ENCODE assay signal across 25 mouse cellular contexts in genomic region chr12:75546241-75546640, GRCm38 (mm10). TPM values are rescaled to one million over a fixed set of nuclear protein-coding genes. Genes with fewer than 3 reads are reported as not detected.
DNase-seq lines count a peak whose midpoint lies in the region; ATAC-seq and TF ChIP-seq lines count a peak whose summit lies in the region.
"Had no signal": no experiment of that assay in that cellular context is flagged by ENCODE, and none has a peak within 500 bp of the region (broad histone marks: within the 10 kb centered on the region; RNA-seq: fewer than 3 reads in every experiment).

No protein-coding gene starts in this region.

- H3K4me2 ChIP-seq in midbrain, embryonic 15.5 days, result no peak overlapping the region
- peak overlapping the region; percentile 89 for H3K4me2 ChIP-seq in myocyte (ENCODE audit: low read depth)
- no peak overlapping the region for H3K4me2 ChIP-seq in liver, embryonic 12.5 days
- H3K4me2 ChIP-seq: embryonic facial prominence, embryonic 13.5 days; forebrain, embryonic 13.5 days; hindbrain, embryonic 12.5 days; hindbrain, embryonic 15.5 days had no signal

- H3K27ac ChIP-seq in midbrain, embryonic 15.5 days, result no peak overlapping the region
- no peak overlapping the region for H3K27ac ChIP-seq in midbrain, embryonic 10.5 days (replicated peaks)
- H3K27ac ChIP-seq in liver, embryonic 12.5 days, result no peak overlapping the region
- H3K27ac ChIP-seq: embryonic facial prominence, embryonic 10.5 days; embryonic facial prominence, embryonic 13.5 days; forebrain, embryonic 10.5 days; forebrain, embryonic 13.5 days; heart, adult 2 months; heart, embryonic 10.5 days; hindbrain, embryonic 12.5 days; hindbrain, embryonic 15.5 days had no signal

- 0 out of 2 replicates have a peak, but pooled peaks cover 2% of the 10 kb centered on the region for H3K4me1 ChIP-seq in midbrain, embryonic 15.5 days
- 0 out of 2 replicates have a peak, but pooled peaks cover 3% of the 10 kb centered on the region for H3K4me1 ChIP-seq in midbrain, embryonic 10.5 days
- H3K4me1 ChIP-seq in liver, embryonic 12.5 days, result 0 out of 2 replicates have a peak, but pooled peaks cover 7% of the 10 kb centered on the region

- H3ac ChIP-seq in myocyte (ENCODE audit: control insufficient read depth, insufficient read length), result no peak overlapping the region

- no peak for DNase-seq in midbrain, embryonic 10.5 days (ENCODE audit: low spot score)
- DNase-seq in NIH3T3 (ENCODE audit: low read depth), result peak; percentile 56
- no peak for DNase-seq in urinary bladder, postnatal 4 days (ENCODE audit: low spot score in 2 of 2)
- DNase-seq: adrenal gland, adult 2 months; adrenal gland, postnatal 14 days; cerebellum, adult 11-12 months; cerebellum, adult 8-10 months; cerebellum, postnatal 10 days; cerebellum, postnatal 36 days; embryo, embryonic 11 days; gastrocnemius, postnatal 14 days; heart, adult 2 months had no signal

- TF ChIP-seq POLR2A in myocyte (IDR thresholded peaks at IDR 0.05; ENCODE audit: insufficient read length, low read depth), result no peak

- H3K79me2 ChIP-seq in myocyte (ENCODE audit: control insufficient read depth, insufficient read depth), result peaks cover 94% of the 10 kb centered on the region

- ATAC-seq in midbrain, embryonic 15.5 days (replicated peaks), result 0 out of 2 replicates have a peak, but pooled peaks have one; percentile 30
- no peak for ATAC-seq in liver, embryonic 12.5 days
- ATAC-seq: forebrain, embryonic 13.5 days; forebrain, embryonic 16.5 days had no signal

- H3K36me3 ChIP-seq in midbrain, embryonic 15.5 days (replicated peaks), result no peaks in the 10 kb centered on the region
- H3K36me3 ChIP-seq in midbrain, embryonic 10.5 days, result 0 out of 2 replicates have a peak, but pooled peaks cover 2% of the 10 kb centered on the region
- no peaks in the 10 kb centered on the region for H3K36me3 ChIP-seq in myocyte (ENCODE audit: control insufficient read depth, insufficient read depth)
- no peaks in the 10 kb centered on the region for H3K36me3 ChIP-seq in liver, embryonic 12.5 days
- H3K36me3 ChIP-seq: embryonic facial prominence, embryonic 10.5 days; embryonic facial prominence, embryonic 13.5 days; forebrain, embryonic 10.5 days; heart, embryonic 10.5 days; hindbrain, embryonic 12.5 days; hindbrain, embryonic 15.5 days had no signal

- 87% methylated on average over 5 of the region's 5 CpGs for WGBS in midbrain, embryonic 15.5 days
- 95% methylated on average over 5 of the region's 5 CpGs for WGBS in midbrain, embryonic 10.5 days
- 88% methylated on average over 5 of the region's 5 CpGs for WGBS in liver, embryonic 12.5 days (ENCODE audit: insufficient replicate concordance)

- no peaks in the 10 kb centered on the region for H3K9me3 ChIP-seq in midbrain, embryonic 15.5 days
- no peaks in the 10 kb centered on the region for H3K9me3 ChIP-seq in midbrain, embryonic 10.5 days (replicated peaks)
- no peaks in the 10 kb centered on the region for H3K9me3 ChIP-seq in liver, embryonic 12.5 days (replicated peaks)
- H3K9me3 ChIP-seq: embryonic facial prominence, embryonic 10.5 days; embryonic facial prominence, embryonic 13.5 days; forebrain, embryonic 10.5 days; forebrain, embryonic 13.5 days; G1E; heart, embryonic 10.5 days; hindbrain, embryonic 12.5 days; hindbrain, embryonic 15.5 days had no signal

- H3K9ac ChIP-seq in midbrain, embryonic 15.5 days, result no peak overlapping the region
- H3K9ac ChIP-seq in liver, embryonic 12.5 days, result no peak overlapping the region
- H3K9ac ChIP-seq: embryonic facial prominence, embryonic 13.5 days; forebrain, embryonic 13.5 days; hindbrain, embryonic 12.5 days; hindbrain, embryonic 15.5 days had no signal

- no peak overlapping the region for H3K4me3 ChIP-seq in midbrain, embryonic 15.5 days
- H3K4me3 ChIP-seq in midbrain, embryonic 10.5 days, result no peak overlapping the region
- H3K4me3 ChIP-seq in myocyte, result no peak overlapping the region
- no peak overlapping the region for H3K4me3 ChIP-seq in liver, embryonic 12.5 days
- H3K4me3 ChIP-seq: embryonic facial prominence, embryonic 10.5 days; embryonic facial prominence, embryonic 13.5 days; forebrain, embryonic 10.5 days; forebrain, embryonic 13.5 days; heart, adult 2 months; heart, embryonic 10.5 days; hindbrain, embryonic 12.5 days; hindbrain, embryonic 15.5 days had no signal

- no peaks in the 10 kb centered on the region for H3K27me3 ChIP-seq in midbrain, embryonic 15.5 days (replicated peaks)
- no peaks in the 10 kb centered on the region for H3K27me3 ChIP-seq in midbrain, embryonic 10.5 days (ENCODE audit: low read depth, poor library complexity, severe bottlenecking)
- H3K27me3 ChIP-seq in myocyte (ENCODE audit: control insufficient read depth, insufficient read depth, insufficient read length), result no peaks in the 10 kb centered on the region
- H3K27me3 ChIP-seq in liver, embryonic 12.5 days (replicated peaks), result no peaks in the 10 kb centered on the region
- H3K27me3 ChIP-seq: CH12.LX; embryonic facial prominence, embryonic 13.5 days; forebrain, embryonic 13.5 days; hindbrain, embryonic 12.5 days; hindbrain, embryonic 15.5 days had no signal

TF ChIP-seq in myocyte, 11 proteins besides CTCF, POLR2A, EP300 and RAD21:
- no peak for TF ChIP-seq SRF (IDR thresholded peaks at IDR 0.05; ENCODE audit: control insufficient read depth, insufficient read length, low read depth)
TF ChIP-seq in myocyte: peak in this region for 0.

RNA-seq across cellular contexts. Expression of gene Ppp2r5e, which starts 49.8 kb away (rescaled TPM):
- 20.9 and 21.3 TPM in 2 replicates for polyA plus RNA-seq in midbrain, embryonic 15.5 days (2015; fragmentation: Nextera tagmentation; extraction: Ambion mirVana)
- polyA plus RNA-seq in midbrain, embryonic 10.5 days (2016; fragmentation: Nextera tagmentation; extraction: Ambion mirVana), result 15.0 and 16.2 TPM in 2 replicates
- polyA plus RNA-seq in myocyte (2012; fragmentation: generic; extraction: Trizol), result 15.4 TPM
- polyA plus RNA-seq in liver, embryonic 12.5 days (2016; fragmentation: Nextera tagmentation; extraction: Ambion mirVana), result 7.9 and 8.0 TPM in 2 replicates
